Mouse (Mus musculus) left cerebral cortex, postnatal 14 days (tissue): ENCODE data around the gene Rerg. TPM values are rescaled to one million over a fixed set of nuclear protein-coding genes. Genes with fewer than 3 reads are reported as not detected.
A peak's percentile ranks its signal among the peaks of the same experiment; 100 is the strongest.

Source experiments
- DNase-seq, 2 experiments: peaks; one replicate each; pipeline ENCODE4 v3.0.0; 2021 to 2022; ENCODE audit warnings: low spot score in 2 of 2, mixed read lengths in 1 of 2
- intact Hi-C: fragments of 180-260 bp; cut with DNase I; formaldehyde crosslinking; loops from one replicate; pipeline ENCODE4 v1.15.1; 2025
- total RNA-seq, 2 experiments: library from RNA; stranded (reverse); gene quantifications; 2 replicates each; pipeline ENCODE4 v1.2.3; 2021

The Rerg gene
- total RNA-seq, 2 experiments from 2014 or later, result 8.1 to 9.3 TPM

- peak; percentile 91 to 96 for DNase-seq
- intact Hi-C loops, result loop anchor here (5.0 to 10.0 kb wide), 2 partner anchors 72 to 175 kb away; no protein-coding TSS in a partner anchor
These were observed 927 bp downstream of the Rerg start for GRCm38 (mm10) chr6:137169171-137169968.

GRCm38 (mm10) chr6:137166843-137167242 is 3.5 kb downstream of the Rerg start:
- intact Hi-C loops, result loop anchor here (5.0 to 10.0 kb wide), 2 partner anchors 70 to 172 kb away; no protein-coding TSS in a partner anchor
- no peak for DNase-seq

GRCm38 (mm10) chr6:137163571-137163970 is 6.7 kb downstream of the Rerg start:
- intact Hi-C loops, result loop anchor here (10.0 kb wide), 1 partner anchor 169 kb away; no protein-coding TSS in a partner anchor
- no peak for DNase-seq

GRCm38 (mm10) chr6:137163061-137163460 is 7.2 kb downstream of the Rerg start:
- intact Hi-C loops, result loop anchor here (10.0 kb wide), 1 partner anchor 168 kb away; no protein-coding TSS in a partner anchor
- no peak for DNase-seq

GRCm38 (mm10) chr6:137162481-137162880 is 7.8 kb downstream of the Rerg start:
- no peak for DNase-seq
- intact Hi-C loops, result loop anchor here (10.0 kb wide), 1 partner anchor 168 kb away; no protein-coding TSS in a partner anchor

GRCm38 (mm10) chr6:137161491-137162088 is 8.7 kb downstream of the Rerg start:
- DNase-seq, result no peak
- intact Hi-C loops, result loop anchor here (10.0 kb wide), 1 partner anchor 167 kb away; no protein-coding TSS in a partner anchor

GRCm38 (mm10) chr6:137159372-137159926 is 10.8 kb downstream of the Rerg start:
- no peak for DNase-seq
- intact Hi-C loops, result no loop called here

- DNase-seq, result no peak
- intact Hi-C loops, result no loop called here
These were observed 13.7 kb downstream of the Rerg start for GRCm38 (mm10) chr6:137156437-137157219.

- DNase-seq, result no peak
- intact Hi-C loops, result no loop called here
These were observed 14.8 kb downstream of the Rerg start for GRCm38 (mm10) chr6:137155196-137156137.

GRCm38 (mm10) chr6:137153021-137153420 is 17.3 kb downstream of the Rerg start:
- DNase-seq, result no peak
- intact Hi-C loops, result no loop called here

GRCm38 (mm10) chr6:137151015-137151414 is 19.3 kb downstream of the Rerg start:
- intact Hi-C loops, result no loop called here
- no peak for DNase-seq

GRCm38 (mm10) chr6:137149833-137150232 is 20.5 kb downstream of the Rerg start:
- DNase-seq, result no peak
- intact Hi-C loops, result no loop called here

- intact Hi-C loops, result no loop called here
- DNase-seq, result no peak
These were observed 23.4 kb downstream of the Rerg start for GRCm38 (mm10) chr6:137146910-137147309.

- DNase-seq, result no peak
- intact Hi-C loops, result no loop called here
These were observed 24.7 kb downstream of the Rerg start for GRCm38 (mm10) chr6:137145611-137146010.

GRCm38 (mm10) chr6:137144958-137145535 is 25.2 kb downstream of the Rerg start:
- no peak for DNase-seq

GRCm38 (mm10) chr6:137144526-137144840 is 25.8 kb downstream of the Rerg start:
- no peak for DNase-seq
- intact Hi-C loops, result no loop called here

More at GRCm38 (mm10) chr6:137144958-137145535, 25.2 kb downstream of the Rerg start:
- intact Hi-C loops, result no loop called here

- no peak for DNase-seq
These were observed 26.3 kb downstream of the Rerg start for GRCm38 (mm10) chr6:137143818-137144525.

GRCm38 (mm10) chr6:137142796-137143195 is 27.5 kb downstream of the Rerg start:
- intact Hi-C loops, result no loop called here
- no peak for DNase-seq

More at GRCm38 (mm10) chr6:137143818-137144525, 26.3 kb downstream of the Rerg start:
- intact Hi-C loops, result no loop called here
